Mouse (Mus musculus): ENCODE results near the gene Exosc10.

Exosc10 gene

GRCm38 (mm10) chr4:148573222-148573621 lies 15.0 kb downstream of the Exosc10 start:
- no peak for DNase-seq (ENCODE audit: low spot score)

- DNase-seq (ENCODE audit: low spot score), result no peak
Observed at GRCm38 (mm10) chr4:148580765-148581164, 22.5 kb downstream of the Exosc10 start.

- no peak for DNase-seq (ENCODE audit: low spot score)
Observed at GRCm38 (mm10) chr4:148581422-148581821, 23.2 kb downstream of the Exosc10 start.

- no peak for DNase-seq (ENCODE audit: low spot score)
Observed at GRCm38 (mm10) chr4:148583257-148583656, 25.0 kb downstream of the Exosc10 start.

- no peak for DNase-seq (ENCODE audit: low spot score)
Observed at GRCm38 (mm10) chr4:148586648-148587047, 28.4 kb downstream of the Exosc10 start.

GRCm38 (mm10) chr4:148588793-148589192 lies 30.6 kb downstream of the Exosc10 start:
- DNase-seq (ENCODE audit: low spot score), result no peak

- no peak for DNase-seq (ENCODE audit: low spot score)
Observed at GRCm38 (mm10) chr4:148589565-148589964, 31.3 kb downstream of the Exosc10 start.

- peak; percentile 32 for DNase-seq (ENCODE audit: low spot score)
Observed at GRCm38 (mm10) chr4:148590421-148591170, 32.4 kb downstream of the Exosc10 start.

GRCm38 (mm10) chr4:148591171-148591630 lies 33.0 kb downstream of the Exosc10 start, which contains the start of gene Srm:
TSS of gene Srm (plus strand) at chr4:148591503.
- DNase-seq (ENCODE audit: low spot score), result peak; percentile 96

- DNase-seq (ENCODE audit: low spot score), result peak; percentile 43
Observed at GRCm38 (mm10) chr4:148591637-148592380, 33.6 kb downstream of the Exosc10 start.

- DNase-seq (ENCODE audit: low spot score), result no peak
Observed at GRCm38 (mm10) chr4:148593996-148594395, 35.8 kb downstream of the Exosc10 start.

GRCm38 (mm10) chr4:148595916-148596315 lies 37.7 kb downstream of the Exosc10 start:
- DNase-seq (ENCODE audit: low spot score), result no peak

GRCm38 (mm10) chr4:148596731-148597130 lies 38.5 kb downstream of the Exosc10 start:
- no peak for DNase-seq (ENCODE audit: low spot score)

- DNase-seq (ENCODE audit: low spot score), result no peak
Observed at GRCm38 (mm10) chr4:148598826-148599225, 40.6 kb downstream of the Exosc10 start.

- no peak for DNase-seq (ENCODE audit: low spot score)
Observed at GRCm38 (mm10) chr4:148600316-148600715, 42.1 kb downstream of the Exosc10 start.

GRCm38 (mm10) chr4:148601871-148602270 lies 43.6 kb downstream of the Exosc10 start:
- DNase-seq (ENCODE audit: low spot score), result no peak

GRCm38 (mm10) chr4:148602357-148603120 lies 44.3 kb downstream of the Exosc10 start, which contains the start of gene Masp2:
TSS of gene Masp2 (plus strand) at chr4:148602554.
- DNase-seq (ENCODE audit: low spot score), result no peak

- DNase-seq (ENCODE audit: low spot score), result no peak
Observed at GRCm38 (mm10) chr4:148603376-148604139, 45.3 kb downstream of the Exosc10 start.

GRCm38 (mm10) chr4:148604141-148604540 lies 45.9 kb downstream of the Exosc10 start:
- DNase-seq (ENCODE audit: low spot score), result no peak

- DNase-seq (ENCODE audit: low spot score), result peak; percentile 61
Observed at GRCm38 (mm10) chr4:148604541-148605165, 46.4 kb downstream of the Exosc10 start.

- peak; percentile 83 for DNase-seq (ENCODE audit: low spot score)
Observed at GRCm38 (mm10) chr4:148607758-148608157, 49.5 kb downstream of the Exosc10 start.

Measured in urinary bladder, postnatal 25 days (tissue).